Mouse (Mus musculus): ENCODE results near the gene Vps26b.

DNA sequence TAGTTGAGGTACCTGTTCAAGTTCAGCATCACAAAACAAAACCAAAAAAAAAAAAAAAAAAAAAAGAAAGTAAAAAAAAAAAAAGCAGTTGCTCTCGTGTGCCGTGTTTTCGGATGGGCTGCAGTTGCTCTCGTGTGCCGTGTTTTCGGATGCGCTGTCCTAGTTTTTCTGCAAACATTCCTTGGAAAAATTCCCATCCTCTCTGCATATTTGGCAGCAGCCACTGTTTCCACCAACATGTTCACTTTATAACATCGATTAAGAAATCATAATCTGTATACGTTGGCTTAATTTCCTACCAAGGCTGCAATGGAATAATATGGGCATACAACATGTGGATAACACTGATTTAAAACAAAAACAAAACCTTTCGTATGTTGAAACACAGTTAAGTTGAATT is 36.7 kb downstream of the Vps26b start:
- TF ChIP-seq CTCF (IDR thresholded peaks at IDR 0.05) (no peak), POLR2A (IDR thresholded peaks at IDR 0.05; ENCODE audit: insufficient read depth, low read depth, low read length) (no peak), EP300 (IDR thresholded peaks at IDR 0.05; ENCODE audit: insufficient read depth, low read depth, low read length) (no peak)

Data from heart, adult 2 months (tissue).